Mouse (Mus musculus): ENCODE measurements around the gene Lingo1. TPM values are rescaled to one million over a fixed set of nuclear protein-coding genes. Genes with fewer than 3 reads are reported as not detected.

The Lingo1 gene
- polyA plus RNA-seq, 1 experiment, result 4.4 TPM

DNA sequence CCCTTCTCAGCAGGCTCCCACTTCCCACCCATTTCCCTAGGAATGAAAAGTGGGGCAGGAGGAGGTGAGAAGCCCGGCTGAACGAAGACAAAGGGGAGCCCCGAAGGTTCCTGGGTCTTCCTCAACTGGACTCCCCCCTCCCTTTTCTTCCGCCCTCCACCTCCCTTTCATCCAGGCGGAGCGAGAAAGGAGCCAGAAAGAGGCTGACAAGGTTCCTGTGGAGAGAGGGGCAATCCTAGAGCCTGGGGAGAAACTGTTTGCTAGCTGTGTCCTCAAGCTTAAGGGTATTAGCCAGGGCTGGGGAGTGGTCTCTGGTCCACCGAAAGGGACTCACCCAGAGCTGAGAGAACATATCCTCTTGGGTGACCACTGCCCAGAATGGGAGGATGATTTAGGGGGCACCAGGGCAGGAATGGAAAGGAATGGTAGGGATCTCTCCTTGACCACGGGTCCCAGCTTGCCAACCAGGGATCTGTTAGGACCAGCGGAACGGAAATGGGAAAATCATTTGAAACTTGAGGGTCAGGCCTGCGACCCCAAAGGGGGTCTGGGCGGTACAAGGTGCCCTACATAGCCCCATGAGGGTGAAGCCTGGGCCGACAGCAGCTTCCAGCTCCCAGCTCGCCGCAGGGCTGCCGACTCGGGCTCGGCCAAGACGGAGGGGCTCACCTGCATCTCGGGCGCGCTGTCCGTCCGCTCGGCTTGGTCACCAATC lies 161.7 kb downstream of the Lingo1 start:
- WGBS, result 4% methylated on average over 25 of the region's 25 CpGs
- no peak for DNase-seq
- H3K4me3 ChIP-seq (replicated peaks; ENCODE audit: extremely low read depth, low read depth, low read length), result no peak overlapping the region
- H3K4me1 ChIP-seq (ENCODE audit: control insufficient read depth, insufficient read depth, low read length), result 0 out of 2 replicates have a peak, but pooled peaks cover 4% of the 10 kb centered on the region
- no peak for TF ChIP-seq CTCF (IDR thresholded peaks at IDR 0.05; ENCODE audit: insufficient read depth, low read length)
- TF ChIP-seq POLR2A (IDR thresholded peaks at IDR 0.05; ENCODE audit: borderline replicate concordance, extremely low read depth, low read depth, low read length), result no peak

- DNase-seq, result no peak
Measured at GRCm38 (mm10) chr9:56633449-56634225, 162.6 kb downstream of the Lingo1 start.

GRCm38 (mm10) chr9:56630945-56631344 lies 165.3 kb downstream of the Lingo1 start:
- DNase-seq, result no peak
- Histone ChIP-seq H3K4me3 (replicated peaks; ENCODE audit: extremely low read depth, low read depth, low read length) (no peak overlapping the region), H3K4me1 (ENCODE audit: control insufficient read depth, insufficient read depth, low read length) (0 out of 2 replicates have a peak, but pooled peaks cover 2% of the 10 kb centered on the region)
- TF ChIP-seq CTCF (IDR thresholded peaks at IDR 0.05; ENCODE audit: insufficient read depth, low read length) (no peak), POLR2A (IDR thresholded peaks at IDR 0.05; ENCODE audit: borderline replicate concordance, extremely low read depth, low read depth, low read length) (no peak)
- 43% methylated on average over 4 of the region's 4 CpGs for WGBS

More at GRCm38 (mm10) chr9:56633449-56634225, 162.6 kb downstream of the Lingo1 start:
- TF ChIP-seq CTCF (IDR thresholded peaks at IDR 0.05; ENCODE audit: insufficient read depth, low read length), result no peak
- TF ChIP-seq POLR2A (IDR thresholded peaks at IDR 0.05; ENCODE audit: borderline replicate concordance, extremely low read depth, low read depth, low read length), result no peak
- WGBS, result 43% methylated on average over 13 of the region's 13 CpGs
- Histone ChIP-seq H3K4me3 (replicated peaks; ENCODE audit: extremely low read depth, low read depth, low read length) (no peak overlapping the region), H3K4me1 (ENCODE audit: control insufficient read depth, insufficient read depth, low read length) (0 out of 2 replicates have a peak, but pooled peaks cover 4% of the 10 kb centered on the region)

DNA sequence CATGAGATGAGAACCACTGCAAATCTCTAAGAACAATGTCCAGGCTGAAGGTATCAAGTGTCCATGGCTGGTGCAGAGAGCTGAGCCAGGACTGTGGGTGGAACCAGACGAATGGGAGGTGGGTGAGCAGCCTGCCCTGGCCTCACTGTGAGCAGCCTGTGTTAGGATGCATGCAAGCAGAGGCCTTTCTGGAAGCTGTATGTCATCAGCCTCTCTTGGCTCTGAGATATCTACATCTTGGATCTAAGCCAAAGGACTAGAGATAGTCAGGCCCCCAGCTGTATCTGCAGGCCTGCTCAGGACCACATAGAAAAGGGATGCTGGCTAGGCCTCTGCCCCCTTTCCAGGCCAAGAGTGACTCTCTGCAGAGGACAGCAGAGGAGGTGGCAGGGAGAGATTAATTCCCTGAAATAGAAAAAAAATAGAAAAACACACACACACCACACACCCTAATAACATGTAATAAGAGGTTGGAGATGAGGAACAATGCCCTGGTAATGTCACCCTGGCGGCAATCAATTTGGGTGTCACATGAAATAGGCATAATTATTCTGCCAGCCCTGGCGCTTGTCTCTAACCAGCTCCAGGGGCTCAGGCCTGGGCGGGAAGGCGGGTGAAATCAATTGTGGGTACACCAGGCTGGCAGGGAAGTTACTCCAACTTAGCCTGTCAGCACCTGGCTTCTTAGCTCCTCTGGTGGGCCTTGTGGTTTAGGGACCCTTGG lies 166.4 kb downstream of the Lingo1 start:
- Histone ChIP-seq H3K4me1 (ENCODE audit: control insufficient read depth, insufficient read depth, low read length) (no peaks in the 10 kb centered on the region), H3K4me3 (replicated peaks; ENCODE audit: extremely low read depth, low read depth, low read length) (no peak overlapping the region)
- TF ChIP-seq POLR2A (IDR thresholded peaks at IDR 0.05; ENCODE audit: borderline replicate concordance, extremely low read depth, low read depth, low read length), result no peak
- TF ChIP-seq CTCF (IDR thresholded peaks at IDR 0.05; ENCODE audit: insufficient read depth, low read length), result no peak
- no peak for DNase-seq
- WGBS, result 84% methylated on average over 5 of the region's 5 CpGs

DNA sequence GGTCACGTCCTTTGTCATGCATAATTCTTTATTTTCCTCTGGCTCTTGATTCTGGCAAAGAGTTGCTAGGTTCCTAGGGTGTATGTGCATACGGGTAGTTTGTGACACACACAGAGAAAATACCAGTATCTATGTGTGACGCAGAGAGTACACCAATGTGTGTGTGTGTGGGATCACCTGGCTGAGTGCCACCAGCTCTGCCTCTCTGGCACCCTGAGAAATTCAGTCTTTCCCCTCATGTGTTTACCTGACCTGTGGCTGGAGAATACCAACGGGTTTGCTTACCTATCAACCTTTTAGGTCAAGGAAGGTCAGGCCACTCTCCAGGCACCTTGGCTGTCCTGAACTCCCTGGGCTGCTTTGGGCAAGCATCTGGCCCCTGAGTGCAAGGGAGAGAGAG lies 169.0 kb downstream of the Lingo1 start:
- TF ChIP-seq CTCF (IDR thresholded peaks at IDR 0.05; ENCODE audit: insufficient read depth, low read length) (no peak), POLR2A (IDR thresholded peaks at IDR 0.05; ENCODE audit: borderline replicate concordance, extremely low read depth, low read depth, low read length) (no peak)
- 63% methylated on average over 4 of the region's 4 CpGs for WGBS

GRCm38 (mm10) chr9:56624923-56625322 lies 171.3 kb downstream of the Lingo1 start:
- DNase-seq, result no peak
- 41% methylated on average over 2 of the region's 2 CpGs for WGBS
- no peak for TF ChIP-seq CTCF (IDR thresholded peaks at IDR 0.05; ENCODE audit: insufficient read depth, low read length)
- H3K4me1 ChIP-seq (ENCODE audit: control insufficient read depth, insufficient read depth, low read length), result no peaks in the 10 kb centered on the region
- no peak overlapping the region for H3K4me3 ChIP-seq (replicated peaks; ENCODE audit: extremely low read depth, low read depth, low read length)

More for the DNA sequence above, 169.0 kb downstream of the Lingo1 start:
- H3K4me1 ChIP-seq (ENCODE audit: control insufficient read depth, insufficient read depth, low read length), result no peaks in the 10 kb centered on the region
- DNase-seq, result no peak
- no peak overlapping the region for H3K4me3 ChIP-seq (replicated peaks; ENCODE audit: extremely low read depth, low read depth, low read length)

DNA sequence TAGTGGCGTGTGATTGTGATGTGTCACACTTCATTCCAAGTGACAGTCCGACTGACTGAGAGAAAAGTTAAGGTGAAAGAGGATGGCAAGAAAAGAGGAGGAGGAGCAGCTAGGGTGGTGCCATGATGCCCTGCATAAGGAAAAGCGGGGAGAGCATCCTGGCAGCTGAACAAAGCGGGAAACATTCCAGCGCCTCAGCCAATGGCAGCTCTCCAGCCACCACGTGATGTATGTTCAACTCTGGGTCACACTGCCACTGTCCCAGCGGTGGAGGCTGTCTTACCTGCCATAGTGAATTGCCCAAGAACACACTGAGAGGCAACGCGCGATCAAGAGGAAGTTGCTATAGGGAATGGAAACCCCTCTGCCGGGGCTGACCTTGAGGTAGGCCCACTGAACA lies 172.9 kb downstream of the Lingo1 start:
- Histone ChIP-seq H3K4me3 (replicated peaks; ENCODE audit: extremely low read depth, low read depth, low read length) (no peak overlapping the region), H3K4me1 (ENCODE audit: control insufficient read depth, insufficient read depth, low read length) (no peaks in the 10 kb centered on the region)
- TF ChIP-seq CTCF (IDR thresholded peaks at IDR 0.05; ENCODE audit: insufficient read depth, low read length) (no peak), POLR2A (IDR thresholded peaks at IDR 0.05; ENCODE audit: borderline replicate concordance, extremely low read depth, low read depth, low read length) (no peak)
- no peak for DNase-seq
- WGBS, result 77% methylated on average over 11 of the region's 11 CpGs

DNA sequence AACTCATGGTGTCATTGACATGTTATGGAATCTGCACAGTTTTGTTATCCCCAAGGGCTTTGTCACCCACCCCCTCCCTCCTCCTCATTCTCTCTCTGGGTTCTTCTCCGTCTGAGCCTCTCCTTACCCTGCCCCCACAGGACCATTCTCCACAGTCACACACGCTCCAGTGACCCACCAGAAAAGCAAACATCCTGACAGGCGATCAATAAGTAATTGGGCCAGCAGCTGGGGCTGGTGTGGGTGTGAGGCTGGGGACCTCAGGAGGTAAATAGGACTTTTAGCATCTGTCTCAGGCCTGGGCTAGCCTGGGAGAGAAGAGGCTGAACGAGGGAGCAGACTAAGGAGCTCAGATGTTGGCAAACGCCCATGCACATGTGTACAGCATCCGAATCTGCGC lies 173.5 kb downstream of the Lingo1 start:
- Histone ChIP-seq H3K4me3 (replicated peaks; ENCODE audit: extremely low read depth, low read depth, low read length) (no peak overlapping the region), H3K4me1 (ENCODE audit: control insufficient read depth, insufficient read depth, low read length) (no peaks in the 10 kb centered on the region)
- TF ChIP-seq CTCF (IDR thresholded peaks at IDR 0.05; ENCODE audit: insufficient read depth, low read length), result no peak
- no peak for TF ChIP-seq POLR2A (IDR thresholded peaks at IDR 0.05; ENCODE audit: borderline replicate concordance, extremely low read depth, low read depth, low read length)
- WGBS, result 68% methylated on average over 7 of the region's 7 CpGs
- no peak for DNase-seq

All from lung, adult 2 months (tissue).